Mouse (Mus musculus): ENCODE results near the gene Ankrd24. TPM values are rescaled to one million over a fixed set of nuclear protein-coding genes. Genes with fewer than 3 reads are reported as not detected.
"Not testable (repeated sequence)": the region's sequence is repeated elsewhere in the genome, so short reads cannot be mapped to it uniquely, and the experiment has no call there.

The Ankrd24 gene
- polyA plus RNA-seq, 1 experiment from 2014 or later: 9.6 TPM

DNA sequence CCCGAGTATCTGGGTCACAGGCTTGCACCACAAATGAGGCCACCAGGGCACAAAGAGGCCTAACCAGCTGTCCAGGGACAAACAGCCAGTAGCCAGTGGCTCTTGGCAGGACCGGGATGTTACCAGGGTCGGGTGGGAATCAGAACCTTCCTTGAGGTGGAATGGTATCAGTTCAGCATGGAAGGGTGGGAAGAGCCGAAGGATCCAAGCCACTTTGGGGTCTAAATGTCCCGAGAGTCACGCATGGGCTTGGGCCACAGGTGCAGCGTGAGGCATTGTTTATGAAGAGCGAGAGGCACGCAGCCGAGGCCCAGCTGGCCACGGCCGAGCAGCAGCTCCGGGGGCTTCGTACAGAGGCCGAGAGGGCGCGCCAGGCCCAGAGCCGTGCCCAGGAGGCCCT lies 16.4 kb downstream of the Ankrd24 start:
- H3K27me3 ChIP-seq (replicated peaks): no peaks in the 10 kb centered on the region
- H3K36me3 ChIP-seq: no peaks in the 10 kb centered on the region
- no peaks in the 10 kb centered on the region for H3K9me3 ChIP-seq (replicated peaks)
- H3K27ac ChIP-seq (ENCODE audit: poor library complexity, severe bottlenecking): no peak overlapping the region
- H3K4me3 ChIP-seq: no peak overlapping the region
- H3K4me1 ChIP-seq (replicated peaks): peaks cover 30% of the 10 kb centered on the region
- peak overlapping the region; percentile 89 for H3K4me2 ChIP-seq
- 91% methylated on average over 18 of the region's 18 CpGs for WGBS
- H3K9ac ChIP-seq: no peak overlapping the region
- ATAC-seq (ENCODE audit: insufficient number of reproducible peaks, low FRiP score): no peak

DNA sequence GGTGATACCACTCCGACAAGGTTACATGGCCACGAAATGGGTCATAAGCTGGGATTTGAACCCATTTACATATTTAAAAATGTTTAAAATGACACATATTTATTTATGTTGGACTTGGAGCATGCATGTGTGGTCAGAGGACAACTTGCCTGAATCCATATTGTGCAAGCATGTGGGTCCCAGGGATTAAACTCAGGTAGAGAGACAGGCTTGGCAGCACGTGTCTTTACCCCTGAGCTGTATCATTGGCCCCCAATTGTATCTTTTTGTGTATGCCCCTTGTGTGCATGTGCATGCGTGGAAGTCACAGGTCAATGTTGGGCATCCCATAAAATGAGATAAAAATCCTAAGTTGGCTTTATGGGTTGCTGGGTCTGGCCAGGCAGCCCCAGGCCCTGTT lies 17.1 kb downstream of the Ankrd24 start:
- no peak for ATAC-seq (ENCODE audit: insufficient number of reproducible peaks, low FRiP score)
- H3K9ac ChIP-seq: no peak overlapping the region
- 0 out of 2 replicates have a peak, but pooled peaks cover 2% of the 10 kb centered on the region for H3K9me3 ChIP-seq (replicated peaks)
- H3K27me3 ChIP-seq (replicated peaks): no peaks in the 10 kb centered on the region
- H3K4me3 ChIP-seq: no peak overlapping the region
- H3K4me1 ChIP-seq (replicated peaks): peaks cover 33% of the 10 kb centered on the region
- 83% methylated on average over 4 of the region's 4 CpGs for WGBS
- H3K4me2 ChIP-seq: no peak overlapping the region
- H3K36me3 ChIP-seq: peaks cover 2% of the 10 kb centered on the region; the same call in 1 of the 2 replicates
- H3K27ac ChIP-seq (ENCODE audit: poor library complexity, severe bottlenecking): no peak overlapping the region

DNA sequence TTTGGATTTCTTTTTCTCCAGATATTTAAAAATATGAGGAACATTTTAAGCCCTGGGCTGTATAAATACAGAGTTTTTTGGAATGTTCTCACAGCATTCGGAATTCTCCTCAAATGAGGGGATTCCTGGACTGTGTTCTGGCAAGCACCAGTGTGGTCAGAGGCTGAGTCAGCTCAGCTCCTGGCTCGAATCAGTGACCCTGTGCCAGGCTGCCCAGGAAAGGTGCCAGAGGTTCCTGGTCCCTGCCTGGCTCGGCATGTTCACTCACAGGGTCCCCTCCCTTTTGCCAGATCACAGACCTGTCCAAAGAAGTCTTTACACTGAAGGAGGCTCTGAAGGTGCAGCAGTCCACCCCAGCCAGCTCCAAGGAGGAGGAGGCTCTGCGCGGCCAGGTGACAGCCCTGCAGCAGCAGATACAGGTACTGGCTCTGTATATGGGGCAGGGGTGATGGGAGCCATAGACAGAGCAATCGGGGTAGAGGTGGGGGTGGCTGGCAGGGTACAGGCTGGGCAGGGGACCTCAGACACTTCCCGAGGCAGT lies 17.7 kb downstream of the Ankrd24 start:
- no peak overlapping the region for H3K4me3 ChIP-seq
- no peak overlapping the region for H3K9ac ChIP-seq
- WGBS: 73% methylated on average over 7 of the region's 7 CpGs
- no peak overlapping the region for H3K27ac ChIP-seq (ENCODE audit: poor library complexity, severe bottlenecking)
- 0 out of 2 replicates have a peak, but pooled peaks cover 4% of the 10 kb centered on the region for H3K9me3 ChIP-seq (replicated peaks)
- no peaks in the 10 kb centered on the region for H3K27me3 ChIP-seq (replicated peaks)
- H3K4me2 ChIP-seq: no peak overlapping the region
- H3K36me3 ChIP-seq: peaks cover 9% of the 10 kb centered on the region; the same call in 1 of the 2 replicates
- no peak for ATAC-seq (ENCODE audit: insufficient number of reproducible peaks, low FRiP score)
- H3K4me1 ChIP-seq (replicated peaks): peaks cover 33% of the 10 kb centered on the region

DNA sequence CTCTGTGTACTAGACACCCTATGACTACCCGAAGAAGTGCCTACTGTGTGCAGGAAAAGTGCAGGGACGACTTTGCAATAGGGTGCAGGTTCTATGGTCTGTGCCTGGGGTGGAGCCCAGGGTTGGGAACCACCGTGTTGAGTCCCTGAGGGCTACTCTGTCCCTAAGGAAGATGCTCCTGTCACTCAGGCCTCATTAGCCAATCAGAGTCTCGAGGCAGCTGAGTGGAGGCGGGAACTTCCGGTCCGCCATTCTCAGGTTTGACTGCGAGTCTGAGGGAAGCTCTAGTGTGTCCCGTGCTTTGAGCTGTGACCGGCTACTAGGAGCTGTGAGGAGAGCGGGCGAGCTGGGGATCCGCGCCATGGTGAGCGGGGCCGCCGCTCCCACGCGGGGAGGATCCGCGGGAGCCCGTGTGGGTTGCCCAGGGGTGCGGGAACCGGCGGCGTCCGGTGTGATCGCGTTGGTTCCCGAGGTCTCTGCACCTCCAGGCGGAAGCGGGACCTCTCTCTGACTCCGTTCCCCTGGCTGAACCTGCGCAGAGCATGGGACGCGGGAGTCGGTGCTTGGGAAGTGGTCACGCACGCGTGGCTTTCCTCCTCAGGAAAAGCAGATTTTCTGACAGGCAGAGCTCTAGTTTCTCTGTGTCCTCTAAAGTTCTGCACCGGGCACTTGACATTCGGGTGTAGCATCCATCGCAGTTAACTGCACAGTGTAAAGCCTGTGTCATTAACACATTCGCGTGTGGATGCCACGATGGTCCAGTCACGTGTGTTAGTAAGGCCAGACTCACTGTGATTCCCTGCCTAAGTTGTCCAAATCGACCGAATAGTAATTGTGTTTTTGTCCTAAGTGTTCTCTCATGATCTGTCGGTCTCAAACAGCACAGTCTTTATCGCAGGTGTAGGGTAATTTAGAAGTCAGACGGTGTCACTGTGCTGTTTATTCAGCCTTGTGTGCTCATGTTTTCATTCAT lies 20.7 kb downstream of the Ankrd24 start, which contains the start of gene Gm10778:
TSS of gene Gm10778 (plus strand) at position 257 of the 973 bp plus-strand sequence.
- 3% methylated on average over 35 of the region's 52 CpGs for WGBS
- peak; percentile 93 for ATAC-seq (ENCODE audit: insufficient number of reproducible peaks, low FRiP score)

DNA sequence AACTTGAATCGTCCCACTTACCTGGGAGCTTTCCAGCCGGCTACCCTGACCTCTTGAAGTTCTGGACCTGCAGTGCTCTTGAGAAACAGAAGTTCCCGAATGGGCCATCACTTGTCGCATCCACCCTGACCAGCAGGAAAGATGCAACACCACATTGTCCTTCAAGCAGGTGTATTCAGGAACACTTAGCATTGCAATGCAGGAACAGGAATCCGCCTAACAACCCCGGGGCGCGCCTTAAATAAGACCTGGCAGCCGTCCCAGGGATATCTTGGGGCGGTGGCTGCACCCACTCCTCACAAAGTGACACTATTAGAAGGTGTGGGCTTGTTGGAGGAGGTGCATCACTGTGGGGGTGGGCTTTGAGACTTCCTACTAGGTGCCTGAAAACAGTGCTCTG lies 26.8 kb downstream of the Ankrd24 start:
- H3K27me3 ChIP-seq (replicated peaks): no peaks in the 10 kb centered on the region
- H3K9me3 ChIP-seq (replicated peaks): peaks cover 37% of the 10 kb centered on the region
- H3K9ac ChIP-seq: no peak overlapping the region
- no peak overlapping the region for H3K4me2 ChIP-seq
- H3K36me3 ChIP-seq: peaks cover 66% of the 10 kb centered on the region
- WGBS: 91% methylated on average over 10 of the region's 10 CpGs
- H3K4me1 ChIP-seq (replicated peaks): peaks cover 4% of the 10 kb centered on the region; the same call in 1 of the 2 replicates
- ATAC-seq (ENCODE audit: insufficient number of reproducible peaks, low FRiP score): no peak
- no peak overlapping the region for H3K4me3 ChIP-seq
- no peak overlapping the region for H3K27ac ChIP-seq (ENCODE audit: poor library complexity, severe bottlenecking)

More for the DNA sequence above, 20.7 kb downstream of the Ankrd24 start, which contains the start of gene Gm10778:
- H3K36me3 ChIP-seq: peaks cover 29% of the 10 kb centered on the region
- H3K9ac ChIP-seq: peak within 1 kb of the TSS; percentile 84
- H3K27me3 ChIP-seq (replicated peaks); H3K9me3 ChIP-seq (replicated peaks): not testable (repeated sequence)
- peak within 1 kb of the TSS; percentile 86 for H3K27ac ChIP-seq (ENCODE audit: poor library complexity, severe bottlenecking)
- peak within 1 kb of the TSS; percentile 72 for H3K4me3 ChIP-seq
- peak within 1 kb of the TSS; percentile 81 for H3K4me2 ChIP-seq
- peaks cover 11% of the 10 kb centered on the region for H3K4me1 ChIP-seq (replicated peaks)

- 97% methylated on average over 2 of the region's 2 CpGs for WGBS
- Histone ChIP-seq H3K4me2 (no peak overlapping the region), H3K36me3 (peaks cover 57% of the 10 kb centered on the region), H3K9ac (no peak overlapping the region), H3K4me3 (no peak overlapping the region), H3K27me3 (replicated peaks) (no peaks in the 10 kb centered on the region), H3K4me1 (replicated peaks) (no peaks in the 10 kb centered on the region), H3K9me3 (replicated peaks) (peaks cover 33% of the 10 kb centered on the region), H3K27ac (ENCODE audit: poor library complexity, severe bottlenecking) (no peak overlapping the region)
- ATAC-seq (ENCODE audit: insufficient number of reproducible peaks, low FRiP score): no peak
These were observed 27.8 kb downstream of the Ankrd24 start for GRCm38 (mm10) chr10:81656174-81656573.

DNA sequence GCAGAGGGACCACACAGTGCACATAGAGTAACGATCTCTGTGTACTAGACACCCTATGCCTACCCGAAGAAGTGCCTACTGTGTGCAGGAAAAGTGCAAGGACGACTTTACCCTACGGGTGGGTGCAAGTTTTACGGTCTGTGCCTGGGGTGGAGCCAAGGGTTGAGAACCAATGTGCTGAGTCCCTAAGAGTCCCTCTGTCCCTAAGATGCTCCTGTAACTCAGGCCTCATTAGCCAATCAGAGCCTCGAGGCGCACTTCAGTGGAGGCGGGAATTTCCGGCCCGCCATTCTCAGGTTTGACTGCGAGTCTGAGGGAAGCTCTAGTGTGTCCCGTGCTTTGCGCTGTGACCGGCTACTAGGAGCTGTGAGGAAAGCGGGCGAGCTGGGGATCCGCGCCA lies 58.8 kb downstream of the Ankrd24 start:
- H3K4me3 ChIP-seq; H3K9ac ChIP-seq; H3K4me2 ChIP-seq; H3K27ac ChIP-seq (ENCODE audit: poor library complexity, severe bottlenecking); H3K27me3 ChIP-seq (replicated peaks); H3K4me1 ChIP-seq (replicated peaks); H3K9me3 ChIP-seq (replicated peaks); H3K36me3 ChIP-seq; ATAC-seq (ENCODE audit: insufficient number of reproducible peaks, low FRiP score): not testable (repeated sequence)
- no CpG with 5 or more reads among the region's 18 CpGs for WGBS

Other genes with a start within 250 kb of the Ankrd24 start
- gene Dohh, start 244.1 kb upstream of the Ankrd24 start, polyA plus RNA-seq (2016; fragmentation: Nextera tagmentation; extraction: Ambion mirVana): 66.7 and 66.9 TPM in 2 replicates
- 1.9 and 2.2 TPM in 2 replicates for gene Gm48551, start 244.1 kb upstream of the Ankrd24 start, polyA plus RNA-seq (2016; fragmentation: Nextera tagmentation; extraction: Ambion mirVana)
- 1.2 and 1.8 TPM in 2 replicates for gene Gm48552, start 239.5 kb upstream of the Ankrd24 start, polyA plus RNA-seq (2016; fragmentation: Nextera tagmentation; extraction: Ambion mirVana)
- 2.9 and 4.3 TPM in 2 replicates for gene Smim24, start 235.5 kb upstream of the Ankrd24 start, polyA plus RNA-seq (2016; fragmentation: Nextera tagmentation; extraction: Ambion mirVana)
- 39.3 and 40.7 TPM in 2 replicates for gene Nfic, start 172.9 kb upstream of the Ankrd24 start, polyA plus RNA-seq (2016; fragmentation: Nextera tagmentation; extraction: Ambion mirVana)
- 0.19 and 0.28 TPM in 2 replicates for gene Celf5, start 145.8 kb upstream of the Ankrd24 start, polyA plus RNA-seq (2016; fragmentation: Nextera tagmentation; extraction: Ambion mirVana)
- gene Ncln, start 132.1 kb upstream of the Ankrd24 start, polyA plus RNA-seq (2016; fragmentation: Nextera tagmentation; extraction: Ambion mirVana): 54.9 and 60.2 TPM in 2 replicates
- 0.42 and 0.52 TPM in 2 replicates for gene S1pr4, start 128.4 kb upstream of the Ankrd24 start, polyA plus RNA-seq (2016; fragmentation: Nextera tagmentation; extraction: Ambion mirVana)
- gene Gna15, start 104.3 kb upstream of the Ankrd24 start, polyA plus RNA-seq (2016; fragmentation: Nextera tagmentation; extraction: Ambion mirVana): 1.9 and 2.3 TPM in 2 replicates
- 58.4 and 66.2 TPM in 2 replicates for gene Gna11, start 83.3 kb upstream of the Ankrd24 start, polyA plus RNA-seq (2016; fragmentation: Nextera tagmentation; extraction: Ambion mirVana)
- gene Aes, start 69.1 kb upstream of the Ankrd24 start, polyA plus RNA-seq (2016; fragmentation: Nextera tagmentation; extraction: Ambion mirVana): 636 and 677 TPM in 2 replicates
- 25.8 and 30.8 TPM in 2 replicates for gene Tle2, start 54.0 kb upstream of the Ankrd24 start, polyA plus RNA-seq (2016; fragmentation: Nextera tagmentation; extraction: Ambion mirVana)
- 27.2 and 27.4 TPM in 2 replicates for gene Tle6, start 27.5 kb upstream of the Ankrd24 start, polyA plus RNA-seq (2016; fragmentation: Nextera tagmentation; extraction: Ambion mirVana)
- gene BC025920, start 22.3 kb upstream of the Ankrd24 start, polyA plus RNA-seq (2016; fragmentation: Nextera tagmentation; extraction: Ambion mirVana): 0.50 and 0.72 TPM in 2 replicates
- 25.4 and 25.6 TPM in 2 replicates for gene Sirt6, start 743 bp upstream of the Ankrd24 start, polyA plus RNA-seq (2016; fragmentation: Nextera tagmentation; extraction: Ambion mirVana)
- gene Gm10778, start 20.5 kb downstream of the Ankrd24 start, polyA plus RNA-seq (2016; fragmentation: Nextera tagmentation; extraction: Ambion mirVana): 3.3 and 3.5 TPM in 2 replicates
- 10.3 and 11.5 TPM in 2 replicates for gene Zfp433, start 76.3 kb downstream of the Ankrd24 start, polyA plus RNA-seq (2016; fragmentation: Nextera tagmentation; extraction: Ambion mirVana)
- gene Gm3055, start 142.6 kb downstream of the Ankrd24 start, polyA plus RNA-seq (2016; fragmentation: Nextera tagmentation; extraction: Ambion mirVana): 3.9 and 4.5 TPM in 2 replicates
- 1.7 TPM in 2 replicates for gene Gm4767, start 183.6 kb downstream of the Ankrd24 start, polyA plus RNA-seq (2016; fragmentation: Nextera tagmentation; extraction: Ambion mirVana)
- gene Gm32687, start 235.4 kb downstream of the Ankrd24 start, polyA plus RNA-seq (2016; fragmentation: Nextera tagmentation; extraction: Ambion mirVana): 4.8 and 6.7 TPM in 2 replicates

Data from heart, embryonic 12.5 days (tissue).